ENCODE assay signal across 9 mouse cellular contexts in genomic region chr4:123623742-123624151, GRCm38 (mm10).
A peak's percentile ranks its signal among the peaks of the same experiment; 100 is the strongest.
DNase-seq lines count a peak whose midpoint lies in the region; ATAC-seq and TF ChIP-seq lines count a peak whose summit lies in the region.
"Had no signal": no experiment of that assay in that cellular context is flagged by ENCODE, and none has a peak within 500 bp of the region (broad histone marks: within the 10 kb centered on the region; RNA-seq: fewer than 3 reads in every experiment).

No protein-coding gene starts in this region.

- 58% methylated on average over 5 of the region's 5 CpGs for WGBS in liver, adult 2 months
- 85% methylated on average over 5 of the region's 5 CpGs for WGBS in liver, embryonic 11.5 days
- 63% methylated on average over 5 of the region's 5 CpGs for WGBS in kidney, embryonic 14.5 days
- 69% methylated on average over 5 of the region's 5 CpGs for WGBS in stomach, embryonic 14.5 days

- H3K4me3 ChIP-seq in liver, adult 2 months (ENCODE audit: insufficient read depth, low read depth, low read length), result no peak overlapping the region
- no peak overlapping the region for H3K4me3 ChIP-seq in liver, embryonic 11.5 days (ENCODE audit: low read depth, low read length)
- H3K4me3 ChIP-seq in kidney, embryonic 14.5 days (ENCODE audit: low read length), result no peak overlapping the region
- no peak overlapping the region for H3K4me3 ChIP-seq in stomach, embryonic 14.5 days (ENCODE audit: low read depth, low read length)

- H3K4me1 ChIP-seq in liver, adult 2 months (ENCODE audit: control insufficient read depth, insufficient read depth, low read length), result peaks cover 9% of the 10 kb centered on the region
- H3K4me1 ChIP-seq in liver, embryonic 11.5 days (replicated peaks; ENCODE audit: control insufficient read depth, insufficient read depth, low read length), result peaks cover 22% of the 10 kb centered on the region
- peaks cover 20% of the 10 kb centered on the region for H3K4me1 ChIP-seq in kidney, embryonic 14.5 days (ENCODE audit: control insufficient read depth, insufficient read depth, low read length)
- peaks cover 22% of the 10 kb centered on the region for H3K4me1 ChIP-seq in stomach, embryonic 14.5 days (ENCODE audit: control insufficient read depth, insufficient read depth, low read length)

- peaks cover 37% of the 10 kb centered on the region for H3K79me2 ChIP-seq in liver, adult 2 months (ENCODE audit: control insufficient read depth, insufficient read depth, low read length)

- H3K9me3 ChIP-seq in liver, embryonic 11.5 days (ENCODE audit: control insufficient read depth, low read length), result no peaks in the 10 kb centered on the region
- no peaks in the 10 kb centered on the region for H3K9me3 ChIP-seq in kidney, embryonic 14.5 days (ENCODE audit: control insufficient read depth, low read length)
- H3K9me3 ChIP-seq in stomach, embryonic 14.5 days (ENCODE audit: control insufficient read depth, low read depth, low read length), result no peaks in the 10 kb centered on the region

- H3K27ac ChIP-seq in liver, adult 2 months (replicated peaks; ENCODE audit: insufficient read depth, low read depth, low read length), result peak overlapping the region; percentile 34
- no peak overlapping the region for H3K27ac ChIP-seq in liver, embryonic 11.5 days (ENCODE audit: low read depth, low read length)
- H3K27ac ChIP-seq in kidney, embryonic 14.5 days (ENCODE audit: low read depth, low read length), result 0 out of 2 replicates have a peak overlapping the region, but pooled peaks have one; percentile 65
- H3K27ac ChIP-seq in stomach, embryonic 14.5 days (ENCODE audit: low read length), result peak overlapping the region; percentile 70; the same call in 1 of the 2 replicates

- ATAC-seq in cerebellum, adult (ENCODE audit: insufficient number of reproducible peaks, low FRiP score, low TSS enrichment), result peak; percentile 92
- no peak for ATAC-seq in liver, embryonic 11.5 days (replicated peaks; ENCODE audit: low FRiP score)
- no peak for ATAC-seq in kidney, embryonic 14.5 days (ENCODE audit: low FRiP score, low TSS enrichment)
- ATAC-seq in stomach, embryonic 14.5 days (ENCODE audit: insufficient number of reproducible peaks, insufficient read depth, low FRiP score, low read depth), result no peak

- no peaks in the 10 kb centered on the region for H3K36me3 ChIP-seq in liver, adult 2 months (ENCODE audit: control insufficient read depth, insufficient read depth, low read length)
- H3K36me3 ChIP-seq in liver, embryonic 11.5 days (ENCODE audit: control insufficient read depth, insufficient read depth, low read length), result no peaks in the 10 kb centered on the region
- H3K36me3 ChIP-seq in kidney, embryonic 14.5 days (ENCODE audit: control insufficient read depth, insufficient read depth, low read length), result no peaks in the 10 kb centered on the region
- no peaks in the 10 kb centered on the region for H3K36me3 ChIP-seq in stomach, embryonic 14.5 days (ENCODE audit: control insufficient read depth, insufficient read depth, low read length)

- no peaks in the 10 kb centered on the region for H3K27me3 ChIP-seq in liver, adult 2 months (ENCODE audit: control insufficient read depth, insufficient read depth, low read length)
- no peaks in the 10 kb centered on the region for H3K27me3 ChIP-seq in liver, embryonic 11.5 days (replicated peaks; ENCODE audit: control insufficient read depth, insufficient read depth, low read length)
- H3K27me3 ChIP-seq in kidney, embryonic 14.5 days (ENCODE audit: control insufficient read depth, insufficient read depth, low read length), result no peaks in the 10 kb centered on the region
- no peaks in the 10 kb centered on the region for H3K27me3 ChIP-seq in stomach, embryonic 14.5 days (ENCODE audit: control insufficient read depth, insufficient read depth, low read length)

- TF ChIP-seq CTCF in liver, adult 2 months (IDR thresholded peaks at IDR 0.05; ENCODE audit: low read depth, low read length), result no peak

- DNase-seq in cerebellum, postnatal 4 days (ENCODE audit: low spot score in 2 of 2), result no peak
- no peak for DNase-seq in liver, adult 2 months (ENCODE audit: extremely low read depth, low read depth, low spot score)
- no peak for DNase-seq in liver, embryonic 11.5 days (ENCODE audit: low spot score)
- DNase-seq in urinary bladder, postnatal 10 days (ENCODE audit: low spot score), result no peak
- no peak for DNase-seq in natural killer cell, adult 2 months (ENCODE audit: low spot score in 2 of 2)
- DNase-seq: thymus, postnatal 36 days had no signal

- no peak for TF ChIP-seq POLR2A in liver, adult 2 months (IDR thresholded peaks at IDR 0.05; ENCODE audit: extremely low read depth, insufficient read depth, low read length)

- no peak overlapping the region for H3K9ac ChIP-seq in liver, adult 2 months (ENCODE audit: low read depth, low read length)
- no peak overlapping the region for H3K9ac ChIP-seq in liver, embryonic 11.5 days (ENCODE audit: low read depth, low read length)
- H3K9ac ChIP-seq in kidney, embryonic 14.5 days (ENCODE audit: low read depth, low read length), result no peak overlapping the region
- no peak overlapping the region for H3K9ac ChIP-seq in stomach, embryonic 14.5 days (replicated peaks; ENCODE audit: low read depth, low read length)

- H3K4me2 ChIP-seq in liver, embryonic 11.5 days, result no peak overlapping the region
- no peak overlapping the region for H3K4me2 ChIP-seq in kidney, embryonic 14.5 days (replicated peaks; ENCODE audit: low read depth, low read length)
- H3K4me2 ChIP-seq in stomach, embryonic 14.5 days (replicated peaks; ENCODE audit: low read depth, low read length), result no peak overlapping the region
